Mouse (Mus musculus) erythroblast, embryonic 14.5 days (primary cell): ENCODE measurements around the gene Phb.

ENCODE experiments used
- GATA1 ChIP-seq: IDR thresholded peaks from 2 replicates; pipeline ENCODE4 v1.6.1; 2012; ENCODE audit warnings: low read length, inconsistent platforms, mixed read lengths
- TAL1 ChIP-seq: IDR thresholded peaks from 3 replicates; pipeline ENCODE4 v1.6.1; 2012; ENCODE audit warnings: low read length, inconsistent platforms, mixed read lengths

DNA sequence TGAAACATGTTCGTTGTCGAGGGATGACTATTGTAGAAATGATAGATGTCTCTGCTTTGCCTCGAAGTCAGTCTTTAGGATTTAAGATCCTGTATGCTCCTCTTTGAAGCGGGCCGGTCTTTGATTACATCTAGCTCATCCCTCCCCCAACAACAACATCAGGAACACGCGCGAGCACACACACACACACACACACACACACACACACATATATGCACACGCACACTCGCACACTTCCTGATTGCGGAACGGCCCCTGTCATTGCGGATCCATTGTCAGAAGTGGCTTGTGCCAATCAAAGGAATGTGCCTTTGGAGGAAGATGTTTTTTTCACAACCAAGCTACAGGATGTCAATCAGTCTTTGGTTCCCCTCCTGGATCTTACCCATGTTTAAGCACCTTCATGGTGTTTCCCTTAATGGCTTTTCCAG, 47.1 kb downstream of the Phb start:
- no peak for TF ChIP-seq GATA1
- TF ChIP-seq TAL1 = no peak
